Mouse (Mus musculus): ENCODE measurements around the gene Sacm1l. TPM values are rescaled to one million over a fixed set of nuclear protein-coding genes. Genes with fewer than 3 reads are reported as not detected.

The Sacm1l gene
- polyA plus RNA-seq, 1 experiment, result 9.0 TPM

GRCm38 (mm10) chr9:123539823-123540222 is 10.3 kb downstream of the Sacm1l start:
- no peaks in the 10 kb centered on the region for H3K4me1 ChIP-seq (ENCODE audit: control insufficient read depth, insufficient read depth, low read length)
- no peak for TF ChIP-seq CTCF (IDR thresholded peaks at IDR 0.05; ENCODE audit: control insufficient read depth, insufficient read depth, low read length)
- no peak for TF ChIP-seq POLR2A (IDR thresholded peaks at IDR 0.05; ENCODE audit: borderline replicate concordance, control insufficient read depth, low read depth, low read length)
- no peak overlapping the region for H3K27ac ChIP-seq (ENCODE audit: control insufficient read depth, insufficient read depth, low read depth, low read length, poor library complexity)
- H3K4me3 ChIP-seq (replicated peaks; ENCODE audit: control insufficient read depth, low read depth, low read length), result no peak overlapping the region
- WGBS, result 80% methylated on average over 2 of the region's 2 CpGs

GRCm38 (mm10) chr9:123554599-123554998 is 25.0 kb downstream of the Sacm1l start:
- no peaks in the 10 kb centered on the region for H3K4me1 ChIP-seq (ENCODE audit: control insufficient read depth, insufficient read depth, low read length)
- no peak overlapping the region for H3K4me3 ChIP-seq (replicated peaks; ENCODE audit: control insufficient read depth, low read depth, low read length)
- TF ChIP-seq POLR2A (IDR thresholded peaks at IDR 0.05; ENCODE audit: borderline replicate concordance, control insufficient read depth, low read depth, low read length) (no peak), CTCF (IDR thresholded peaks at IDR 0.05; ENCODE audit: control insufficient read depth, insufficient read depth, low read length) (no peak)
- WGBS, result 91% methylated on average over 3 of the region's 3 CpGs
- H3K27ac ChIP-seq (ENCODE audit: control insufficient read depth, insufficient read depth, low read depth, low read length, poor library complexity), result no peak overlapping the region

- Histone ChIP-seq H3K27ac (ENCODE audit: control insufficient read depth, insufficient read depth, low read depth, low read length, poor library complexity) (no peak overlapping the region), H3K4me3 (replicated peaks; ENCODE audit: control insufficient read depth, low read depth, low read length) (no peak overlapping the region), H3K4me1 (ENCODE audit: control insufficient read depth, insufficient read depth, low read length) (no peaks in the 10 kb centered on the region)
- WGBS, result 67% methylated on average over 10 of the region's 10 CpGs
- TF ChIP-seq CTCF (IDR thresholded peaks at IDR 0.05; ENCODE audit: control insufficient read depth, insufficient read depth, low read length) (no peak), POLR2A (IDR thresholded peaks at IDR 0.05; ENCODE audit: borderline replicate concordance, control insufficient read depth, low read depth, low read length) (no peak)
These were observed 48.0 kb downstream of the Sacm1l start for GRCm38 (mm10) chr9:123577360-123578192.

GRCm38 (mm10) chr9:123589240-123589910 is 59.8 kb downstream of the Sacm1l start:
- Histone ChIP-seq H3K27ac (ENCODE audit: control insufficient read depth, insufficient read depth, low read depth, low read length, poor library complexity) (no peak overlapping the region), H3K4me1 (ENCODE audit: control insufficient read depth, insufficient read depth, low read length) (no peaks in the 10 kb centered on the region), H3K4me3 (replicated peaks; ENCODE audit: control insufficient read depth, low read depth, low read length) (no peak overlapping the region)
- 65% methylated on average over 7 of the region's 7 CpGs for WGBS
- TF ChIP-seq CTCF (IDR thresholded peaks at IDR 0.05; ENCODE audit: control insufficient read depth, insufficient read depth, low read length) (no peak), POLR2A (IDR thresholded peaks at IDR 0.05; ENCODE audit: borderline replicate concordance, control insufficient read depth, low read depth, low read length) (no peak)

GRCm38 (mm10) chr9:123595194-123595593 is 65.6 kb downstream of the Sacm1l start:
- TF ChIP-seq POLR2A (IDR thresholded peaks at IDR 0.05; ENCODE audit: borderline replicate concordance, control insufficient read depth, low read depth, low read length) (no peak), CTCF (IDR thresholded peaks at IDR 0.05; ENCODE audit: control insufficient read depth, insufficient read depth, low read length) (no peak)
- Histone ChIP-seq H3K4me3 (replicated peaks; ENCODE audit: control insufficient read depth, low read depth, low read length) (no peak overlapping the region), H3K4me1 (ENCODE audit: control insufficient read depth, insufficient read depth, low read length) (no peaks in the 10 kb centered on the region; the same call in 1 of the 2 replicates), H3K27ac (ENCODE audit: control insufficient read depth, insufficient read depth, low read depth, low read length, poor library complexity) (no peak overlapping the region)
- WGBS, result 63% methylated on average over 4 of the region's 4 CpGs

GRCm38 (mm10) chr9:123596910-123597309 is 67.4 kb downstream of the Sacm1l start:
- TF ChIP-seq POLR2A (IDR thresholded peaks at IDR 0.05; ENCODE audit: borderline replicate concordance, control insufficient read depth, low read depth, low read length) (no peak), CTCF (IDR thresholded peaks at IDR 0.05; ENCODE audit: control insufficient read depth, insufficient read depth, low read length) (no peak)
- 90% methylated on average over 2 of the region's 2 CpGs for WGBS
- H3K27ac ChIP-seq (ENCODE audit: control insufficient read depth, insufficient read depth, low read depth, low read length, poor library complexity), result no peak overlapping the region
- H3K4me3 ChIP-seq (replicated peaks; ENCODE audit: control insufficient read depth, low read depth, low read length), result no peak overlapping the region
- H3K4me1 ChIP-seq (ENCODE audit: control insufficient read depth, insufficient read depth, low read length), result no peaks in the 10 kb centered on the region; the same call in 1 of the 2 replicates

GRCm38 (mm10) chr9:123597376-123597775 is 67.8 kb downstream of the Sacm1l start:
- Histone ChIP-seq H3K4me1 (ENCODE audit: control insufficient read depth, insufficient read depth, low read length) (no peaks in the 10 kb centered on the region; the same call in 1 of the 2 replicates), H3K4me3 (replicated peaks; ENCODE audit: control insufficient read depth, low read depth, low read length) (no peak overlapping the region), H3K27ac (ENCODE audit: control insufficient read depth, insufficient read depth, low read depth, low read length, poor library complexity) (no peak overlapping the region)
- TF ChIP-seq CTCF (IDR thresholded peaks at IDR 0.05; ENCODE audit: control insufficient read depth, insufficient read depth, low read length), result no peak
- TF ChIP-seq POLR2A (IDR thresholded peaks at IDR 0.05; ENCODE audit: borderline replicate concordance, control insufficient read depth, low read depth, low read length), result no peak
- WGBS, result 84% methylated on average over 2 of the region's 2 CpGs

GRCm38 (mm10) chr9:123601529-123601928 is 72.0 kb downstream of the Sacm1l start:
- H3K4me1 ChIP-seq (ENCODE audit: control insufficient read depth, insufficient read depth, low read length), result no peaks in the 10 kb centered on the region; the same call in 1 of the 2 replicates
- H3K4me3 ChIP-seq (replicated peaks; ENCODE audit: control insufficient read depth, low read depth, low read length), result no peak overlapping the region
- WGBS, result 27% methylated on average over 1 of the region's 1 CpGs
- no peak overlapping the region for H3K27ac ChIP-seq (ENCODE audit: control insufficient read depth, insufficient read depth, low read depth, low read length, poor library complexity)
- TF ChIP-seq POLR2A (IDR thresholded peaks at IDR 0.05; ENCODE audit: borderline replicate concordance, control insufficient read depth, low read depth, low read length) (no peak), CTCF (IDR thresholded peaks at IDR 0.05; ENCODE audit: control insufficient read depth, insufficient read depth, low read length) (no peak)
